Mouse (Mus musculus) urinary bladder, adult 2 months (tissue): Measurements from ENCODE around the gene Rhbdf2. TPM values are rescaled to one million over a fixed set of nuclear protein-coding genes. Genes with fewer than 3 reads are reported as not detected.

Experiments
- DNase-seq: peaks from one replicate; pipeline ENCODE4 v3.0.0; 2022; ENCODE audit warnings: low spot score
- polyA plus RNA-seq: library from polyadenylated mRNA; depleted of rRNA; stranded (reverse); fragments of >200 nt; gene quantifications from 2 replicates; pipeline ENCODE4 v1.2.3, GENCODE M21; 2012; rRNA removed

Gene Rhbdf2
- polyA plus RNA-seq, 1 experiment, result 15.4 TPM

- no peak for DNase-seq
Measured at GRCm38 (mm10) chr11:116550748-116551147, 76.1 kb downstream of the Rhbdf2 start.

GRCm38 (mm10) chr11:116549273-116550038 is 77.4 kb downstream of the Rhbdf2 start:
- DNase-seq, result no peak

- DNase-seq, result no peak
Measured at GRCm38 (mm10) chr11:116548780-116549179, 78.0 kb downstream of the Rhbdf2 start.

Other genes with a start within 250 kb of the Rhbdf2 start
- 5.0 and 8.3 TPM in 2 replicates for gene Rnf157, start 214.0 kb downstream of the Rhbdf2 start, polyA plus RNA-seq
- 89.8 and 104 TPM in 2 replicates for gene Ubald2, start 192.9 kb downstream of the Rhbdf2 start, polyA plus RNA-seq
- 0.06 and 0.12 TPM in 2 replicates for gene Qrich2, start 160.8 kb downstream of the Rhbdf2 start, polyA plus RNA-seq
- 154 and 165 TPM in 2 replicates for gene Prpsap1, start 132.8 kb downstream of the Rhbdf2 start, polyA plus RNA-seq
- 18.2 and 21.8 TPM in 2 replicates for gene Sphk1, start 96.1 kb downstream of the Rhbdf2 start, polyA plus RNA-seq
- gene Ube2o, start 45.6 kb downstream of the Rhbdf2 start, polyA plus RNA-seq, result 18.7 and 22.4 TPM in 2 replicates
- 0.07 TPM in 1 of 2 replicates, not detected in the other for gene Aanat, start 40.6 kb downstream of the Rhbdf2 start, polyA plus RNA-seq
- gene Prcd, start 26.5 kb upstream of the Rhbdf2 start, polyA plus RNA-seq, result 2.0 and 3.1 TPM in 2 replicates
- 156 and 160 TPM in 2 replicates for gene Cygb, start 27.3 kb upstream of the Rhbdf2 start, polyA plus RNA-seq
- 0.03 TPM in 1 of 2 replicates, not detected in the other for gene St6galnac1, start 148.5 kb upstream of the Rhbdf2 start, polyA plus RNA-seq
- gene Mxra7, start 201.0 kb upstream of the Rhbdf2 start, polyA plus RNA-seq, result 42.8 and 63.1 TPM in 2 replicates
- gene Mettl23, start 216.3 kb upstream of the Rhbdf2 start, polyA plus RNA-seq, result 32.0 and 36.5 TPM in 2 replicates
- gene Jmjd6, start 216.4 kb upstream of the Rhbdf2 start, polyA plus RNA-seq, result 28.3 and 29.6 TPM in 2 replicates
- 26.3 and 27.6 TPM in 2 replicates for gene Mfsd11, start 225.4 kb upstream of the Rhbdf2 start, polyA plus RNA-seq
- gene Srsf2, start 226.1 kb upstream of the Rhbdf2 start, polyA plus RNA-seq, result 319 and 429 TPM in 2 replicates